Mouse (Mus musculus) testis, adult 2 months (tissue): Measurements from ENCODE around the gene Acy3.

ENCODE experiments used
- CTCF ChIP-seq: fragments of 200-500 bp; IDR thresholded peaks from 2 replicates; pipeline ENCODE4 v1.5.1; 2012; ENCODE audit warnings: low read depth, mild to moderate bottlenecking, inconsistent platforms, low read length, moderate library complexity; ENCODE audit not compliant: control insufficient read depth, insufficient read depth, insufficient replicate concordance
- POLR2A ChIP-seq: fragments of 200-500 bp; IDR thresholded peaks from 2 replicates; pipeline ENCODE4 v1.6.1; 2012; ENCODE audit warnings: low read depth, mild to moderate bottlenecking, inconsistent platforms, low read length, moderate library complexity; ENCODE audit not compliant: control insufficient read depth

GRCm38 (mm10) chr19:4011086-4011485, 24.7 kb downstream of the Acy3 start:
- TF ChIP-seq CTCF (no peak), POLR2A (no peak)
